29 mouse cellular contexts compared by ENCODE assay signal in genomic region chr12:105403742-105404141, GRCm38 (mm10). TPM values are rescaled to one million over a fixed set of nuclear protein-coding genes. Genes with fewer than 3 reads are reported as not detected.
DNase-seq lines count a peak whose midpoint lies in the region; ATAC-seq and TF ChIP-seq lines count a peak whose summit lies in the region.
"Had no signal": no experiment of that assay in that cellular context is flagged by ENCODE, and none has a peak within 500 bp of the region (broad histone marks: within the 10 kb centered on the region; RNA-seq: fewer than 3 reads in every experiment).

No protein-coding gene starts in this region.

- TF ChIP-seq CTCF in hindbrain, postnatal 0 days (IDR thresholded peaks at IDR 0.05; ENCODE audit: low read depth), result no peak

- no peak for ATAC-seq in hindbrain, postnatal 0 days
- ATAC-seq in hindbrain, embryonic 14.5 days (ENCODE audit: low FRiP score), result no peak
- no peak for ATAC-seq in midbrain, embryonic 11.5 days (ENCODE audit: low FRiP score)
- ATAC-seq: Patski had no signal

- no peak overlapping the region for H3K4me2 ChIP-seq in hindbrain, postnatal 0 days (ENCODE audit: low read depth, low read length)
- no peak overlapping the region for H3K4me2 ChIP-seq in hindbrain, embryonic 14.5 days (replicated peaks)
- no peak overlapping the region for H3K4me2 ChIP-seq in midbrain, embryonic 11.5 days
- H3K4me2 ChIP-seq: embryonic facial prominence, embryonic 12.5 days; heart, embryonic 11.5 days; kidney, embryonic 15.5 days; limb, embryonic 15.5 days; lung, embryonic 15.5 days; neural tube, embryonic 13.5 days had no signal

- H3K4me3 ChIP-seq in hindbrain, postnatal 0 days (ENCODE audit: low read length), result no peak overlapping the region
- H3K4me3 ChIP-seq in hindbrain, embryonic 14.5 days (replicated peaks; ENCODE audit: low read length), result no peak overlapping the region
- H3K4me3 ChIP-seq in midbrain, embryonic 10.5 days, result no peak overlapping the region
- no peak overlapping the region for H3K4me3 ChIP-seq in midbrain, embryonic 11.5 days (ENCODE audit: low read depth, low read length)
- H3K4me3 ChIP-seq: embryonic facial prominence, embryonic 12.5 days; kidney, embryonic 15.5 days; limb, embryonic 15.5 days; lung, embryonic 15.5 days; neural tube, embryonic 13.5 days had no signal

- H3K4me1 ChIP-seq in hindbrain, postnatal 0 days (ENCODE audit: insufficient read depth, low read length), result no peaks in the 10 kb centered on the region
- peaks cover 6% of the 10 kb centered on the region; the same call in 1 of the 2 replicates for H3K4me1 ChIP-seq in hindbrain, embryonic 14.5 days (replicated peaks; ENCODE audit: control insufficient read depth, insufficient read depth, low read length)
- H3K4me1 ChIP-seq in midbrain, embryonic 10.5 days, result peaks cover 18% of the 10 kb centered on the region
- no peaks in the 10 kb centered on the region for H3K4me1 ChIP-seq in midbrain, embryonic 11.5 days (ENCODE audit: control insufficient read depth, insufficient read depth, low read length)
- H3K4me1 ChIP-seq: embryonic facial prominence, embryonic 12.5 days; kidney, embryonic 15.5 days; limb, embryonic 15.5 days; lung, embryonic 15.5 days had no signal

- no peaks in the 10 kb centered on the region for H3K9me3 ChIP-seq in hindbrain, postnatal 0 days (ENCODE audit: low read length)
- no peaks in the 10 kb centered on the region for H3K9me3 ChIP-seq in hindbrain, embryonic 14.5 days (ENCODE audit: control insufficient read depth, low read length)
- peaks cover 15% of the 10 kb centered on the region for H3K9me3 ChIP-seq in midbrain, embryonic 10.5 days (replicated peaks)
- no peaks in the 10 kb centered on the region; the same call in 1 of the 2 replicates for H3K9me3 ChIP-seq in midbrain, embryonic 11.5 days (ENCODE audit: control insufficient read depth, low read length)
- H3K9me3 ChIP-seq: kidney, embryonic 15.5 days; limb, embryonic 15.5 days; lung, embryonic 15.5 days; neural tube, embryonic 13.5 days had no signal

- no peak overlapping the region for H3K9ac ChIP-seq in hindbrain, postnatal 0 days (replicated peaks; ENCODE audit: low read length)
- H3K9ac ChIP-seq in hindbrain, embryonic 14.5 days, result no peak overlapping the region
- H3K9ac ChIP-seq in midbrain, embryonic 11.5 days (ENCODE audit: low read length), result no peak overlapping the region
- H3K9ac ChIP-seq: embryonic facial prominence, embryonic 12.5 days; kidney, embryonic 15.5 days; limb, embryonic 15.5 days; liver, embryonic 14.5 days; lung, embryonic 15.5 days; neural tube, embryonic 13.5 days had no signal

- H3K36me3 ChIP-seq in hindbrain, postnatal 0 days (ENCODE audit: insufficient read depth, low read length), result no peaks in the 10 kb centered on the region
- no peaks in the 10 kb centered on the region for H3K36me3 ChIP-seq in hindbrain, embryonic 14.5 days (replicated peaks; ENCODE audit: control insufficient read depth, insufficient read depth)
- no peaks in the 10 kb centered on the region for H3K36me3 ChIP-seq in midbrain, embryonic 10.5 days
- H3K36me3 ChIP-seq in midbrain, embryonic 11.5 days (ENCODE audit: control insufficient read depth, insufficient read depth, low read length), result no peaks in the 10 kb centered on the region
- H3K36me3 ChIP-seq: embryonic facial prominence, embryonic 12.5 days; G1E; kidney, embryonic 15.5 days; limb, embryonic 15.5 days; lung, embryonic 15.5 days; neural tube, embryonic 13.5 days had no signal

- peak; percentile 41 for DNase-seq in hindbrain, postnatal 0 days (ENCODE audit: low spot score)
- no peak for DNase-seq in hindbrain, embryonic 14.5 days (ENCODE audit: low spot score)
- no peak for DNase-seq in midbrain, embryonic 10.5 days (ENCODE audit: low spot score)
- DNase-seq in midbrain, embryonic 11.5 days (ENCODE audit: low spot score, missing footprints), result no peak
- peak; percentile 18 for DNase-seq in R1 (ENCODE audit: low read depth, low spot score)
- peak; percentile 43 for DNase-seq in brain, embryonic 18.5 days (ENCODE audit: low read depth, low spot score)
- DNase-seq in lung, adult 18-20 months, result no peak
- DNase-seq: adrenal gland, adult 2 months; B cell, adult 2 months; cerebellum, adult 2 months; cerebellum, postnatal 25 days; gastrocnemius, postnatal 14 days; heart, adult 11 months; kidney, adult 11 months; kidney, postnatal 36 days; left cerebral cortex, postnatal 4 days; lung, postnatal 36 days; thymus, postnatal 25 days had no signal

- H3K27me3 ChIP-seq in hindbrain, postnatal 0 days (ENCODE audit: insufficient read depth, low read length), result no peaks in the 10 kb centered on the region
- H3K27me3 ChIP-seq in hindbrain, embryonic 14.5 days (ENCODE audit: control insufficient read depth, insufficient read depth, low read length), result no peaks in the 10 kb centered on the region
- no peaks in the 10 kb centered on the region for H3K27me3 ChIP-seq in midbrain, embryonic 10.5 days (ENCODE audit: low read depth, poor library complexity, severe bottlenecking)
- H3K27me3 ChIP-seq in midbrain, embryonic 11.5 days (ENCODE audit: control insufficient read depth, insufficient read depth, low read length), result no peaks in the 10 kb centered on the region
- H3K27me3 ChIP-seq: embryonic facial prominence, embryonic 12.5 days; kidney, embryonic 15.5 days; limb, embryonic 15.5 days; lung, embryonic 15.5 days; neural tube, embryonic 13.5 days had no signal

- 45% methylated on average over 5 of the region's 5 CpGs for WGBS in hindbrain, postnatal 0 days
- 45% methylated on average over 5 of the region's 5 CpGs for WGBS in hindbrain, embryonic 14.5 days
- WGBS in midbrain, embryonic 10.5 days, result 62% methylated on average over 5 of the region's 5 CpGs
- WGBS in midbrain, embryonic 11.5 days, result 58% methylated on average over 5 of the region's 5 CpGs

- H3K27ac ChIP-seq in hindbrain, postnatal 0 days, result peak overlapping the region; percentile 13; the same call in 1 of the 2 replicates
- H3K27ac ChIP-seq in hindbrain, embryonic 14.5 days, result no peak overlapping the region
- peak overlapping the region; percentile 42; the same call in 1 of the 2 replicates for H3K27ac ChIP-seq in midbrain, embryonic 10.5 days (replicated peaks)
- H3K27ac ChIP-seq in midbrain, embryonic 11.5 days (ENCODE audit: low read depth, low read length), result no peak overlapping the region
- H3K27ac ChIP-seq: embryonic facial prominence, embryonic 12.5 days; kidney, embryonic 15.5 days; limb, embryonic 15.5 days; liver, embryonic 14.5 days; lung, embryonic 15.5 days; neural tube, embryonic 13.5 days had no signal

RNA-seq across cellular contexts. Expression of gene D430019H16Rik, which starts 49.9 kb away (rescaled TPM):
- 140 TPM in 2 replicates for total RNA-seq in hindbrain, postnatal 0 days (2014; rRNA removed)
- polyA plus RNA-seq in hindbrain, postnatal 0 days (2015; fragmentation: Nextera tagmentation; extraction: Ambion mirVana), result 8.6 and 8.9 TPM in 2 replicates
- polyA plus RNA-seq in hindbrain, embryonic 14.5 days (2014; fragmentation: Nextera tagmentation; extraction: Ambion mirVana), result 18.8 and 22.2 TPM in 2 replicates
- polyA plus RNA-seq in midbrain, embryonic 10.5 days (2016; fragmentation: Nextera tagmentation; extraction: Ambion mirVana), result 2.2 and 3.4 TPM in 2 replicates
- 6.4 and 8.1 TPM in 2 replicates for polyA plus RNA-seq in midbrain, embryonic 11.5 days (2014; fragmentation: Nextera tagmentation; extraction: Ambion mirVana)
- total RNA-seq: hematopoietic stem cell, adult 5-6 weeks; megakaryocyte-erythroid progenitor cell, adult 5-6 weeks had no signal
- polyA plus RNA-seq: G1E had no signal

Comparison
In these comparisons a context has a peak if more than half of its experiments do, and no peak if none do; other contexts are left out.
1. DNase-seq: peak in hindbrain, postnatal 0 days (single experiment), R1 (single experiment) and brain, embryonic 18.5 days (single experiment); none in hindbrain, embryonic 14.5 days (single experiment), midbrain, embryonic 10.5 days (single experiment), midbrain, embryonic 11.5 days (single experiment) and lung, adult 18-20 months (0 of 2).
2. H3K27ac ChIP-seq: peak in hindbrain, postnatal 0 days (single experiment) and midbrain, embryonic 10.5 days (single experiment); none in hindbrain, embryonic 14.5 days (single experiment) and midbrain, embryonic 11.5 days (single experiment).